Comparison of ENCODE assay signal across 17 mouse cellular contexts in genomic region chr3:153567512-153567911, GRCm38 (mm10).
DNase-seq lines count a peak whose midpoint lies in the region; ATAC-seq and TF ChIP-seq lines count a peak whose summit lies in the region.
"Had no signal": no experiment of that assay in that cellular context is flagged by ENCODE, and none has a peak within 500 bp of the region (broad histone marks: within the 10 kb centered on the region; RNA-seq: fewer than 3 reads in every experiment).

No protein-coding gene starts in this region.

- WGBS in embryonic facial prominence, embryonic 14.5 days: 71% methylated on average over 4 of the region's 4 CpGs
- 88% methylated on average over 4 of the region's 4 CpGs for WGBS in embryonic facial prominence, embryonic 10.5 days
- WGBS in intestine, postnatal 0 days: 83% methylated on average over 4 of the region's 4 CpGs

- peaks cover 7% of the 10 kb centered on the region; the same call in 1 of the 2 replicates for H3K4me1 ChIP-seq in embryonic facial prominence, embryonic 14.5 days (ENCODE audit: control insufficient read depth, insufficient read depth, low read length)
- H3K4me1 ChIP-seq in embryonic facial prominence, embryonic 10.5 days: no peaks in the 10 kb centered on the region
- no peaks in the 10 kb centered on the region for H3K4me1 ChIP-seq in intestine, postnatal 0 days (replicated peaks; ENCODE audit: control insufficient read depth, insufficient read depth, low read length)

- peak; percentile 32 for DNase-seq in embryonic facial prominence, embryonic 14.5 days (ENCODE audit: low spot score)
- no peak for DNase-seq in embryonic facial prominence, embryonic 10.5 days (ENCODE audit: low spot score)
- DNase-seq in kidney, postnatal 10 days: peak; percentile 29
- DNase-seq in kidney, adult 9 months: no peak
- DNase-seq in spleen, postnatal 36 days (ENCODE audit: low spot score in 2 of 2): peak; percentile 2 to 13
- no peak for DNase-seq in spleen, postnatal 14 days (ENCODE audit: low spot score in 2 of 2)
- no peak for DNase-seq in cerebellum, postnatal 25 days
- DNase-seq: cerebellum, adult 9-11 months; heart, postnatal 36 days; kidney, adult 18-20 months; kidney, postnatal 4 days; thymus, postnatal 36 days had no signal

- no peak overlapping the region for H3K27ac ChIP-seq in embryonic facial prominence, embryonic 14.5 days (replicated peaks; ENCODE audit: low read depth, low read length)
- H3K27ac ChIP-seq in embryonic facial prominence, embryonic 10.5 days (replicated peaks): no peak overlapping the region
- H3K27ac ChIP-seq in intestine, postnatal 0 days (ENCODE audit: low read depth, low read length): no peak overlapping the region
- H3K27ac ChIP-seq: limb, embryonic 13.5 days; midbrain, embryonic 12.5 days; neural tube, embryonic 13.5 days; stomach, postnatal 0 days had no signal

- H3K9me3 ChIP-seq in embryonic facial prominence, embryonic 14.5 days (ENCODE audit: control insufficient read depth, low read length): no peaks in the 10 kb centered on the region
- no peaks in the 10 kb centered on the region for H3K9me3 ChIP-seq in embryonic facial prominence, embryonic 10.5 days
- no peaks in the 10 kb centered on the region for H3K9me3 ChIP-seq in intestine, postnatal 0 days (ENCODE audit: control insufficient read depth)
- H3K9me3 ChIP-seq: limb, embryonic 13.5 days; midbrain, embryonic 12.5 days; neural tube, embryonic 13.5 days had no signal

- no peak overlapping the region for H3K9ac ChIP-seq in embryonic facial prominence, embryonic 14.5 days (ENCODE audit: low read depth, low read length)
- no peak overlapping the region for H3K9ac ChIP-seq in intestine, postnatal 0 days (ENCODE audit: low read depth, low read length)
- H3K9ac ChIP-seq: limb, embryonic 13.5 days; midbrain, embryonic 12.5 days; neural tube, embryonic 13.5 days had no signal

- no peak for TF ChIP-seq CTCF in intestine, postnatal 0 days (IDR thresholded peaks at IDR 0.05; ENCODE audit: low read depth)

- H3K27me3 ChIP-seq in embryonic facial prominence, embryonic 14.5 days (replicated peaks; ENCODE audit: control insufficient read depth, insufficient read depth, low read length): no peaks in the 10 kb centered on the region
- no peaks in the 10 kb centered on the region for H3K27me3 ChIP-seq in embryonic facial prominence, embryonic 10.5 days (replicated peaks; ENCODE audit: low read depth, poor library complexity, severe bottlenecking)
- no peaks in the 10 kb centered on the region for H3K27me3 ChIP-seq in intestine, postnatal 0 days (replicated peaks; ENCODE audit: control insufficient read depth, insufficient read depth, low read length)
- H3K27me3 ChIP-seq: limb, embryonic 13.5 days; midbrain, embryonic 12.5 days; neural tube, embryonic 13.5 days had no signal

- H3K4me2 ChIP-seq in embryonic facial prominence, embryonic 14.5 days (ENCODE audit: low read depth, low read length): no peak overlapping the region
- H3K4me2 ChIP-seq in intestine, postnatal 0 days (replicated peaks; ENCODE audit: low read depth): no peak overlapping the region
- H3K4me2 ChIP-seq: limb, embryonic 13.5 days; midbrain, embryonic 12.5 days; neural tube, embryonic 13.5 days had no signal

- no peaks in the 10 kb centered on the region for H3K36me3 ChIP-seq in embryonic facial prominence, embryonic 14.5 days (ENCODE audit: control insufficient read depth, insufficient read depth, low read length)
- H3K36me3 ChIP-seq in embryonic facial prominence, embryonic 10.5 days (replicated peaks): no peaks in the 10 kb centered on the region
- no peaks in the 10 kb centered on the region for H3K36me3 ChIP-seq in intestine, postnatal 0 days (ENCODE audit: control insufficient read depth, insufficient read depth)
- H3K36me3 ChIP-seq: limb, embryonic 13.5 days; midbrain, embryonic 12.5 days; neural tube, embryonic 13.5 days had no signal

- no peak overlapping the region for H3K4me3 ChIP-seq in embryonic facial prominence, embryonic 14.5 days (ENCODE audit: low read depth, low read length)
- H3K4me3 ChIP-seq in embryonic facial prominence, embryonic 10.5 days: no peak overlapping the region
- H3K4me3 ChIP-seq in intestine, postnatal 0 days (ENCODE audit: low read depth, low read length): no peak overlapping the region
- H3K4me3 ChIP-seq: limb, embryonic 13.5 days; midbrain, embryonic 12.5 days; neural tube, embryonic 13.5 days had no signal

- ATAC-seq in embryonic facial prominence, embryonic 14.5 days (ENCODE audit: low read depth): no peak
- no peak for ATAC-seq in intestine, postnatal 0 days

Comparison
In these comparisons a context has a peak if more than half of its experiments do, and no peak if none do; other contexts are left out.
1. DNase-seq: peak in embryonic facial prominence, embryonic 14.5 days (single experiment), kidney, postnatal 10 days (single experiment) and spleen, postnatal 36 days (2 of 2); none in embryonic facial prominence, embryonic 10.5 days (single experiment), kidney, adult 9 months (single experiment), spleen, postnatal 14 days (0 of 2) and cerebellum, postnatal 25 days (0 of 2).